Mouse (Mus musculus) lung, embryonic 14.5 days (tissue): ENCODE results near the gene Sync. TPM values are rescaled to one million over a fixed set of nuclear protein-coding genes. Genes with fewer than 3 reads are reported as not detected.
A peak's percentile ranks its signal among the peaks of the same experiment; 100 is the strongest.

ENCODE experiments used
- ATAC-seq: fragments of 200-750 bp; cut with Nextera tagmentation; 2 replicates; pipeline ENCODE4 v1.8.0; 2017; ENCODE audit warnings: mild to moderate bottlenecking, moderate TSS enrichment, moderate library complexity; ENCODE audit not compliant: insufficient read depth
- DNase-seq: peaks from one replicate; pipeline ENCODE4 v3.0.0-alpha.2; 2015
- H3K27ac ChIP-seq: fragments of 300-500 bp; sonication (generic); 2 replicates; pipeline ENCODE4 v1.5.1; 2014; ENCODE audit warnings: low read depth, mild to moderate bottlenecking, moderate library complexity
- H3K27me3 ChIP-seq: fragments of 300-500 bp; sonication (generic); 2 replicates; pipeline ENCODE4 v1.6.1; 2014; ENCODE audit warnings: low read length, control low read depth; ENCODE audit not compliant: insufficient read depth
- H3K36me3 ChIP-seq: fragments of 300-500 bp; sonication (generic); 2 replicates; pipeline ENCODE4 v1.6.1; 2014; ENCODE audit warnings: control low read depth; ENCODE audit not compliant: insufficient read depth
- H3K4me1 ChIP-seq: fragments of 300-500 bp; sonication (generic); 2 replicates; pipeline ENCODE4 v1.6.1; 2014; ENCODE audit warnings: antibody characterized with exemption, control low read depth; ENCODE audit not compliant: insufficient read depth
- H3K4me2 ChIP-seq: fragments of 300-500 bp; sonication (generic); 2 replicates; pipeline ENCODE4 v1.6.1; 2014; ENCODE audit warnings: mild to moderate bottlenecking
- H3K4me3 ChIP-seq: fragments of 300-500 bp; sonication (generic); 2 replicates; pipeline ENCODE4 v1.5.1; 2014; ENCODE audit warnings: low read depth, low read length
- H3K9ac ChIP-seq: fragments of 300-500 bp; sonication (generic); 2 replicates; pipeline ENCODE4 v1.6.1; 2014
- H3K9me3 ChIP-seq: fragments of 300-500 bp; sonication (generic); 2 replicates; pipeline ENCODE4 v1.6.1; 2016; ENCODE audit warnings: low read depth, low read length, control low read depth
- CTCF ChIP-seq: IDR thresholded peaks from 2 replicates; pipeline ENCODE4 v1.5.1; 2016; ENCODE audit warnings: antibody characterized with exemption, low read depth
- whole genome bisulfite sequencing: fragments of 180-500 bp; shearing (Covaris S2); extraction: QIAGEN DNeasy Blood & Tissue Kit; methylation state at CpG from one replicate; pipeline ENCODE4 v1.1.7; 2014; 5-methylcytosine and 5-hydroxymethylcytosine counted together
- polyA plus RNA-seq: library from polyadenylated mRNA; unstranded; fragments of >200 nt; fragmentation: Nextera tagmentation; extraction: Ambion mirVana; gene quantifications from 2 replicates; pipeline ENCODE4 v1.2.1, GENCODE M21; 2014

Gene Sync
- polyA plus RNA-seq, 1 experiment from 2014 or later, result 0.33 TPM

DNA sequence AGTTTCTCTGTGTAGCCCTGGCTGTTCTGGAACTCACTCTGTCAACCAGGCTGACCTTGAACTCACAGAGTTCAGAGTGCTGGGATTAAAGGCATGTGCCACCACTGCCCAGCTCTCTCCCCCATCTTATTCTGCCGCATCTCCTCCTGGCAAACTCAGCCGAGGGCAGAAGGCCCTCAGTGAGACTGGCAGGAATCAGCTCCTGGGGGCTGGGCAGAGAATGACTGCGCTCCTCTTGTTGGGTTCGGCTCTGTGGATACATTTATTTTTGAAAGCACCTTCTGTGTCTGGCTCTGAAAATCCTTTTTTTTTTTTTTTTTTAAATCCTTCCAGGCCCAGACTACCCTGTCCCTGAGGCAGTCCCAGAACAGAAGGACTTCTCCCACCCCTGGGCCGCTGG, 4.6 kb upstream of the Sync start:
- WGBS, result 75% methylated on average over 5 of the region's 5 CpGs
- DNase-seq (no peak), ATAC-seq (no peak)
- TF ChIP-seq CTCF, result no peak
- Histone ChIP-seq H3K9ac (no peak overlapping the region), H3K4me3 (no peak overlapping the region), H3K36me3 (no peaks in the 10 kb centered on the region), H3K4me1 (peaks cover 10% of the 10 kb centered on the region; the same call in 1 of the 2 replicates), H3K4me2 (no peak overlapping the region), H3K27ac (no peak overlapping the region), H3K9me3 (no peaks in the 10 kb centered on the region), H3K27me3 (peaks cover 15% of the 10 kb centered on the region; the same call in 1 of the 2 replicates)

- Histone ChIP-seq H3K4me2 (no peak overlapping the region), H3K4me1 (peaks cover 10% of the 10 kb centered on the region; the same call in 1 of the 2 replicates), H3K36me3 (no peaks in the 10 kb centered on the region), H3K4me3 (no peak overlapping the region), H3K9ac (no peak overlapping the region), H3K27ac (no peak overlapping the region), H3K9me3 (no peaks in the 10 kb centered on the region), H3K27me3 (peaks cover 17% of the 10 kb centered on the region)
- no peak for ATAC-seq
- no peak for DNase-seq
- WGBS, result 85% methylated on average over 5 of the region's 5 CpGs
- TF ChIP-seq CTCF, result no peak
Observed at GRCm38 (mm10) chr4:129283226-129283625, 4.2 kb upstream of the Sync start.

DNA sequence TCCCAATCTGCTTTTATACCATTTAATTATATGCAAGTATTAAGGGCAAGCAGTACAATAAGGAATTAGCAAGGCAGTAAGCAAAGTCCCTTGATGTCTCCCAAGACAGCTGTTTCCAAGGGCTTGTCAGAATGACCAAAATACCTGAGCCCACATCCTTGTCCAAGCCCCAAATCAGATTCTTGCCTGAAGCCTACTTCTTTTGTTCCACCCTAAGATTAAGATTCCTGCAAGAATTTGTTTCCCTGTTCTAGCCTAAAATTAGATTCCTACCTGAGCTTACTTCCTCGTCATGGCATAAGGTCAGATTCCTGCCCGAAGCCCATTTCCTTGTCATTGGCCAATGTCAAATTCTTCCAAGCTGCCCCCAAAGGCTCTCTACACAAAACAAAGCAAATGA, 2.7 kb upstream of the Sync start:
- Histone ChIP-seq H3K9ac (no peak overlapping the region), H3K9me3 (no peaks in the 10 kb centered on the region), H3K27ac (no peak overlapping the region), H3K4me1 (peaks cover 10% of the 10 kb centered on the region; the same call in 1 of the 2 replicates), H3K4me2 (no peak overlapping the region), H3K27me3 (peaks cover 20% of the 10 kb centered on the region), H3K36me3 (no peaks in the 10 kb centered on the region), H3K4me3 (no peak overlapping the region)
- TF ChIP-seq CTCF, result no peak
- ATAC-seq (no peak), DNase-seq (no peak)
- 78% methylated on average over 2 of the region's 2 CpGs for WGBS

GRCm38 (mm10) chr4:129286001-129286682, 1.3 kb upstream of the Sync start:
- no peak for DNase-seq
- 47% methylated on average over 5 of the region's 5 CpGs for WGBS
- Histone ChIP-seq H3K4me1 (peaks cover 10% of the 10 kb centered on the region; the same call in 1 of the 2 replicates), H3K36me3 (no peaks in the 10 kb centered on the region), H3K27me3 (peaks cover 20% of the 10 kb centered on the region), H3K4me3 (no peak overlapping the region), H3K27ac (no peak overlapping the region), H3K9me3 (no peaks in the 10 kb centered on the region), H3K4me2 (peak overlapping the region; percentile 97; the same call in 1 of the 2 replicates), H3K9ac (no peak overlapping the region)
- ATAC-seq, result peak; percentile 22; the same call in 1 of the 2 replicates
- no peak for TF ChIP-seq CTCF

DNA sequence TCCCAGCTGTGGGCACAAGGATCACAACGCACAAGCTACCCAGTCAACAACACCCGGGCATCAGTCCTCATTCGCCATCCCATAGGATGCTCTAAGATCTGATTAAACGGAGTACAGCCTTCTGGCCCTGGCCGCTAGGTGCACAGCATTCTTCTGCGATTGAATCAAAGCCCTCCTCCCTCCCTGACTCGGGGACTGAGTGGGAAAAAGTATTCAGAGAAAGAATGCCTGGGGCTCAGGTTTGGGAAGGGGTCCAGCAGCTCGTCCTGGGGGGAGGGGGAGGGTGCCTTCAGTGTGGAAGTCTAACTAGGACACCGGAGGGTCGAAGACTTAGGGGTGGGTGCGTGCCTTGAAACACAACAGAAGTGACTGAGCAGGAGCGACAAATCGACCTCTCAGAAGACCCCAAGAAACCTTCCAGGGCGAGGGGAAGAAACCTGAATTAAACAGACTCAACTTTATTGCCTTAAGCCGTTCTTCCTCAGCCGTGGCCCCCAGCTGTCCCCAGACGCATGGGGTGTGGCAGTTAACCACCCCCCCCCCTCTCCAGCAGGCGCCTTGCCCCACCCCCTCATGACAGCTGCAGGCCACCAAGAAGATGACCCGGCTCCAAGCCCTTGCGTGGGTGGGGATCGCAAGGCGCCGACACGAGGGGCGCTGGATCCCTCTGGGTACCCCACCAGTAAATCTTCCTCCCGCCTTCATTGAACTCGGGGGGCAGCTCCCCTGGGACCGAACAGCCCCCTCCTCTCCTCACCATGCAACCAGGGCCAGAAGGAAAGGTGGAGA, 540 bp upstream of the Sync start:
- Histone ChIP-seq H3K4me3 (peak overlapping the region; percentile 46), H3K9ac (peak overlapping the region; percentile 54), H3K27ac (no peak overlapping the region), H3K27me3 (peaks cover 20% of the 10 kb centered on the region), H3K36me3 (no peaks in the 10 kb centered on the region), H3K4me2 (peak overlapping the region; percentile 97), H3K4me1 (peaks cover 10% of the 10 kb centered on the region; the same call in 1 of the 2 replicates), H3K9me3 (no peaks in the 10 kb centered on the region)
- ATAC-seq (peak; percentile 38), DNase-seq (peak; percentile 62)
- WGBS, result 4% methylated on average over 25 of the region's 28 CpGs
- TF ChIP-seq CTCF, result peak; percentile 39

- Histone ChIP-seq H3K27me3 (peaks cover 20% of the 10 kb centered on the region), H3K27ac (no peak overlapping the region), H3K4me2 (peak overlapping the region; percentile 97; the same call in 1 of the 2 replicates), H3K9me3 (no peaks in the 10 kb centered on the region), H3K4me1 (peaks cover 10% of the 10 kb centered on the region; the same call in 1 of the 2 replicates), H3K36me3 (no peaks in the 10 kb centered on the region), H3K4me3 (peak overlapping the region; percentile 46), H3K9ac (no peak overlapping the region)
- ATAC-seq, result no peak
- WGBS, result 29% methylated on average over 3 of the region's 3 CpGs
- no peak for DNase-seq
- TF ChIP-seq CTCF, result no peak
Observed at GRCm38 (mm10) chr4:129288067-129288466, 650 bp downstream of the Sync start.

GRCm38 (mm10) chr4:129289671-129290070, 2.3 kb downstream of the Sync start:
- no peak for TF ChIP-seq CTCF

More at GRCm38 (mm10) chr4:129289671-129290070, 2.3 kb downstream of the Sync start:
- peaks cover 10% of the 10 kb centered on the region; the same call in 1 of the 2 replicates for H3K4me1 ChIP-seq
- H3K4me3 ChIP-seq, result no peak overlapping the region
- H3K4me2 ChIP-seq, result no peak overlapping the region
- no peaks in the 10 kb centered on the region for H3K9me3 ChIP-seq
- no peak overlapping the region for H3K9ac ChIP-seq
- peaks cover 27% of the 10 kb centered on the region for H3K27me3 ChIP-seq
- H3K36me3 ChIP-seq, result no peaks in the 10 kb centered on the region
- DNase-seq (no peak), ATAC-seq (no peak)
- no peak overlapping the region for H3K27ac ChIP-seq
- WGBS, result 82% methylated on average over 8 of the region's 8 CpGs
